Mouse (Mus musculus) bone marrow, adult 2 months (tissue): ENCODE data around the gene Glis1.

Experiments
- CTCF ChIP-seq: fragments of 200-500 bp; IDR thresholded peaks from 2 replicates; pipeline ENCODE4 v1.5.1; 2011; ENCODE audit warnings: low read length, control low read depth; ENCODE audit not compliant: control insufficient read depth, insufficient read depth
- POLR2A ChIP-seq: fragments of 200-500 bp; IDR thresholded peaks from 2 replicates; pipeline ENCODE4 v1.6.1; 2011; ENCODE audit warnings: low read depth, mild to moderate bottlenecking, control low read depth, low read length, borderline replicate concordance; ENCODE audit not compliant: control insufficient read depth

- TF ChIP-seq CTCF, result no peak
- no peak for TF ChIP-seq POLR2A
Observed at GRCm38 (mm10) chr4:107387038-107387437, 47.4 kb upstream of the Glis1 start.
